Mouse (Mus musculus) CH12.LX (cell line): ENCODE data around the gene Gm9970. TPM values are rescaled to one million over a fixed set of nuclear protein-coding genes. Genes with fewer than 3 reads are reported as not detected.
A peak's percentile ranks its signal among the peaks of the same experiment; 100 is the strongest.

Source experiments
- DNase-seq: peaks from one replicate; pipeline ENCODE4 v3.0.0-alpha.2; 2013; ENCODE audit errors: extremely low read depth
- H3K27ac ChIP-seq: 2 replicates; pipeline ENCODE4 v1.5.1; 2012; ENCODE audit warnings: low read depth, mild to moderate bottlenecking, control low read depth, moderate library complexity; ENCODE audit not compliant: insufficient read depth
- H3K27me3 ChIP-seq: replicated peaks from 2 replicates; pipeline ENCODE3; 2012; ENCODE audit warnings: inconsistent platforms
- H3K36me3 ChIP-seq, 2 experiments: replicated peaks in 1 of 2; 2 replicates each; pipeline versions ENCODE3 to v1.6.1; 2012; ENCODE audit warnings: inconsistent platforms in 1 of 2, low read length in 1 of 2, mild to moderate bottlenecking in 1 of 2, mixed read lengths in 1 of 2, moderate library complexity in 1 of 2; ENCODE audit not compliant: control insufficient read depth in 1 of 2, insufficient read depth in 1 of 2
- H3K4me1 ChIP-seq, 2 experiments: 2 replicates each; pipeline ENCODE4 v1.6.1; 2012; ENCODE audit warnings: inconsistent platforms in 1 of 2, moderate library complexity in 1 of 2; ENCODE audit not compliant: insufficient read depth in 2 of 2, control insufficient read depth in 1 of 2
- H3K4me2 ChIP-seq: 2 replicates; pipeline ENCODE4 v1.6.1; 2012; ENCODE audit warnings: low read depth, mild to moderate bottlenecking, control low read depth; ENCODE audit not compliant: poor library complexity, insufficient read depth, severe bottlenecking
- H3K4me3 ChIP-seq, 3 experiments: fragments of 150-350 bp in 1 of 3; sonication (generic) in 1 of 3; replicated peaks in 1 of 3; 2 replicates each; pipeline versions ENCODE3 to v1.5.1; 2011 to 2012; ENCODE audit warnings: low read depth in 2 of 3, low read length in 2 of 3, mild to moderate bottlenecking in 2 of 3, moderate library complexity in 2 of 3, control low read depth in 1 of 3, improper control_type of control experiment in 1 of 3, inconsistent platforms in 1 of 3, mixed read lengths in 1 of 3; ENCODE audit not compliant: poor library complexity in 1 of 3
- H3K79me2 ChIP-seq: replicated peaks from 2 replicates; pipeline ENCODE4 v1.6.1; 2012; ENCODE audit warnings: mild to moderate bottlenecking, moderate library complexity; ENCODE audit not compliant: control insufficient read depth, poor library complexity, insufficient read depth, severe bottlenecking; ENCODE audit errors: extremely low read depth
- H3K9ac ChIP-seq: 2 replicates; pipeline ENCODE4 v1.6.1; 2012; ENCODE audit warnings: low read depth, mild to moderate bottlenecking, control low read depth, moderate library complexity; ENCODE audit not compliant: insufficient read depth
- H3K9me3 ChIP-seq: replicated peaks from 2 replicates; pipeline ENCODE3; 2012; ENCODE audit warnings: low read length, inconsistent platforms, mixed read lengths
- BHLHE40 ChIP-seq: IDR thresholded peaks from 2 replicates; pipeline ENCODE4 v1.6.1; 2011; ENCODE audit warnings: mild to moderate bottlenecking, low read depth, low read length, improper control_type of control experiment
- CHD1 ChIP-seq: IDR thresholded peaks from 2 replicates; pipeline ENCODE4 v1.6.1; 2012; ENCODE audit warnings: low read depth, low read length, improper control_type of control experiment, inconsistent platforms
- CTCF ChIP-seq, 2 experiments: IDR thresholded peaks in 1 of 2; conservative IDR thresholded peaks in 1 of 2; 2 replicates each; pipeline ENCODE4 v1.5.1; 2011 to 2012; ENCODE audit warnings: low read depth in 2 of 2, low read length in 2 of 2, improper control_type of control experiment in 1 of 2, inconsistent platforms in 1 of 2, mild to moderate bottlenecking in 1 of 2, moderate library complexity in 1 of 2
- E2F4 ChIP-seq: IDR thresholded peaks from 2 replicates; pipeline ENCODE4 v1.6.1; 2011; ENCODE audit warnings: low read depth, low read length, improper control_type of control experiment; ENCODE audit not compliant: insufficient replicate concordance
- ELF1 ChIP-seq: IDR thresholded peaks from 2 replicates; pipeline ENCODE4 v1.6.1; 2014; ENCODE audit warnings: low read depth, mild to moderate bottlenecking, inconsistent platforms, low read length, improper control_type of control experiment
- ETS1 ChIP-seq: conservative IDR thresholded peaks from 2 replicates; pipeline ENCODE4 v1.6.1; 2012; ENCODE audit warnings: low read depth, mild to moderate bottlenecking, inconsistent platforms, low read length, improper control_type of control experiment, moderate library complexity
- GABPA ChIP-seq: IDR thresholded peaks from 2 replicates; pipeline ENCODE4 v1.6.1; 2012; ENCODE audit warnings: low read depth, low read length, improper control_type of control experiment, inconsistent platforms; ENCODE audit not compliant: insufficient replicate concordance
- HCFC1 ChIP-seq: IDR thresholded peaks from 2 replicates; pipeline ENCODE4 v1.6.1; 2012; ENCODE audit warnings: low read depth, mild to moderate bottlenecking, inconsistent platforms, low read length, improper control_type of control experiment
- IRF4 ChIP-seq: IDR thresholded peaks from 2 replicates; pipeline ENCODE4 v1.6.1; 2014; ENCODE audit warnings: low read depth, mild to moderate bottlenecking, inconsistent platforms, low read length, improper control_type of control experiment
- JUN ChIP-seq: IDR thresholded peaks from 2 replicates; pipeline ENCODE4 v1.6.1; 2011; ENCODE audit warnings: low read depth, mild to moderate bottlenecking, low read length, improper control_type of control experiment, moderate library complexity; ENCODE audit not compliant: insufficient read depth
- JUND ChIP-seq: conservative IDR thresholded peaks from 2 replicates; pipeline ENCODE4 v1.6.1; 2011; ENCODE audit warnings: low read depth, low read length, improper control_type of control experiment
- KAT2A ChIP-seq: IDR thresholded peaks from 2 replicates; pipeline ENCODE4 v1.6.1; 2012; ENCODE audit warnings: low read length, improper control_type of control experiment, inconsistent platforms; ENCODE audit not compliant: insufficient replicate concordance
- MAFK ChIP-seq: IDR thresholded peaks from 2 replicates; pipeline ENCODE4 v1.6.1; 2011; ENCODE audit warnings: low read length, improper control_type of control experiment; ENCODE audit not compliant: insufficient replicate concordance
- MEF2A ChIP-seq: IDR thresholded peaks from 2 replicates; pipeline ENCODE4 v1.6.1; 2014; ENCODE audit warnings: low read depth, mild to moderate bottlenecking, inconsistent platforms, low read length, improper control_type of control experiment, borderline replicate concordance
- MXI1 ChIP-seq: IDR thresholded peaks from 2 replicates; pipeline ENCODE4 v1.6.1; 2011; ENCODE audit warnings: mild to moderate bottlenecking, low read depth, low read length, improper control_type of control experiment
- MYC ChIP-seq: IDR thresholded peaks from 2 replicates; pipeline ENCODE4 v1.6.1; 2011; ENCODE audit warnings: low read depth, mild to moderate bottlenecking, improper control_type of control experiment, low read length
- NRF1 ChIP-seq: IDR thresholded peaks from 2 replicates; pipeline ENCODE4 v1.6.1; 2014; ENCODE audit warnings: low read depth, mild to moderate bottlenecking, inconsistent platforms, low read length, improper control_type of control experiment, moderate library complexity
- POLR2AphosphoS2 ChIP-seq: IDR thresholded peaks from 2 replicates; pipeline ENCODE4 v1.6.1; 2011; ENCODE audit warnings: low read depth, low read length, improper control_type of control experiment
- RAD21 ChIP-seq: IDR thresholded peaks from 2 replicates; pipeline ENCODE4 v1.6.1; 2011; ENCODE audit warnings: low read depth, mild to moderate bottlenecking, low read length, improper control_type of control experiment, moderate library complexity
- SIN3A ChIP-seq: IDR thresholded peaks from 2 replicates; pipeline ENCODE4 v1.6.1; 2012; ENCODE audit warnings: low read length, improper control_type of control experiment, inconsistent platforms
- SMC3 ChIP-seq: IDR thresholded peaks from 2 replicates; pipeline ENCODE4 v1.6.1; 2011; ENCODE audit warnings: low read depth, low read length, improper control_type of control experiment
- TBP ChIP-seq: conservative IDR thresholded peaks from 2 replicates; pipeline ENCODE4 v1.6.1; 2011; ENCODE audit warnings: low read depth, low read length, improper control_type of control experiment
- TCF12 ChIP-seq: IDR thresholded peaks from 2 replicates; pipeline ENCODE4 v1.6.1; 2014; ENCODE audit warnings: low read depth, mild to moderate bottlenecking, inconsistent platforms, low read length, improper control_type of control experiment
- UBTF ChIP-seq: IDR thresholded peaks from 2 replicates; pipeline ENCODE4 v1.6.1; 2012; ENCODE audit warnings: low read depth, mild to moderate bottlenecking, inconsistent platforms, low read length, improper control_type of control experiment, moderate library complexity
- ZC3H11A ChIP-seq: IDR thresholded peaks from 2 replicates; pipeline ENCODE4 v1.6.1; 2012; ENCODE audit warnings: low read depth, mild to moderate bottlenecking, inconsistent platforms, low read length, improper control_type of control experiment
- ZKSCAN1 ChIP-seq: IDR thresholded peaks from 2 replicates; pipeline ENCODE4 v1.6.1; 2012; ENCODE audit warnings: low read depth, inconsistent platforms, low read length, improper control_type of control experiment, borderline replicate concordance
- dilution Hi-C: fragments of 300-500 bp; cut with MboI; formaldehyde crosslinking; loops from 2 replicates; pipeline ENCODE4 v1.14.3; 2020; ENCODE audit warnings: low sequenced_read_pairs; ENCODE audit not compliant: extremely low pct_unique_long_range_greater_than_20kb, extremely low pct_ligation_motif_present
- in situ Hi-C: fragments of 300-500 bp; cut with MboI; formaldehyde crosslinking; loops from 3 replicates; pipeline ENCODE4 v1.14.3; 2019; ENCODE audit warnings: low sequenced_read_pairs, low pct_ligation_motif_present, low pct_unique_long_range_greater_than_20kb, mixed read lengths
- polyA plus RNA-seq: library from polyadenylated mRNA; unstranded; fragments of >175 nt; gene quantifications from 2 replicates; pipeline ENCODE4 v1.2.1, GENCODE M21; 2012; ENCODE audit warnings: low read depth; ENCODE audit not compliant: insufficient read length
- total RNA-seq, 2 experiments: library from RNA; depleted of rRNA; stranded (reverse); fragments of 300-350 nt in 1 of 2; fragments of >200 nt in 1 of 2; gene quantifications; 2 replicates each; pipeline ENCODE4 v1.2.3; 2012 to 2014

Gene Gm9970
- total and polyA plus RNA-seq, 3 experiments, result not detected

- peaks cover 8 to 38% of the 10 kb centered on the region in 2 experiments for H3K4me1 ChIP-seq
- H3K4me3 ChIP-seq, result no peak overlapping the region
- peaks cover 32% of the 10 kb centered on the region for H3K79me2 ChIP-seq
- no peak for TF ChIP-seq ETS1
- TF ChIP-seq UBTF, result no peak
- TF ChIP-seq ZC3H11A, result no peak
- no peak for TF ChIP-seq GABPA
- TF ChIP-seq MYC, result no peak
- no peak for TF ChIP-seq POLR2AphosphoS2
- no peak for TF ChIP-seq E2F4
- no peak for TF ChIP-seq CTCF (conservative IDR thresholded peaks at IDR 0.05 in 1 of 2, IDR thresholded peaks at IDR 0.05 in 1 of 2; ENCODE audit: low read depth in 2 of 2, low read length in 2 of 2)
- TF ChIP-seq MAFK, result no peak
- no peak for TF ChIP-seq TBP
- TF ChIP-seq ELF1, result no peak
- no peak for TF ChIP-seq BHLHE40
- no peak for TF ChIP-seq MEF2A
- TF ChIP-seq RAD21, result no peak
- TF ChIP-seq MXI1, result no peak
- TF ChIP-seq HCFC1, result no peak
- no peak for TF ChIP-seq ZKSCAN1
- no peak for TF ChIP-seq JUN
- no peak for TF ChIP-seq IRF4
- H3K27me3 ChIP-seq, result no peaks in the 10 kb centered on the region
- in situ Hi-C loops, result no loop called here
- no peak overlapping the region for H3K4me2 ChIP-seq
- DNase-seq, result no peak
- no peaks in the 10 kb centered on the region for H3K9me3 ChIP-seq
- dilution Hi-C loops, result no loop called here
- no peak overlapping the region for H3K27ac ChIP-seq
- no peak overlapping the region for H3K9ac ChIP-seq
- H3K36me3 ChIP-seq, result peaks cover 62 to 72% of the 10 kb centered on the region in 2 experiments
Observed at GRCm38 (mm10) chr5:31195671-31196070, 45.4 kb downstream of the Gm9970 start.

DNA sequence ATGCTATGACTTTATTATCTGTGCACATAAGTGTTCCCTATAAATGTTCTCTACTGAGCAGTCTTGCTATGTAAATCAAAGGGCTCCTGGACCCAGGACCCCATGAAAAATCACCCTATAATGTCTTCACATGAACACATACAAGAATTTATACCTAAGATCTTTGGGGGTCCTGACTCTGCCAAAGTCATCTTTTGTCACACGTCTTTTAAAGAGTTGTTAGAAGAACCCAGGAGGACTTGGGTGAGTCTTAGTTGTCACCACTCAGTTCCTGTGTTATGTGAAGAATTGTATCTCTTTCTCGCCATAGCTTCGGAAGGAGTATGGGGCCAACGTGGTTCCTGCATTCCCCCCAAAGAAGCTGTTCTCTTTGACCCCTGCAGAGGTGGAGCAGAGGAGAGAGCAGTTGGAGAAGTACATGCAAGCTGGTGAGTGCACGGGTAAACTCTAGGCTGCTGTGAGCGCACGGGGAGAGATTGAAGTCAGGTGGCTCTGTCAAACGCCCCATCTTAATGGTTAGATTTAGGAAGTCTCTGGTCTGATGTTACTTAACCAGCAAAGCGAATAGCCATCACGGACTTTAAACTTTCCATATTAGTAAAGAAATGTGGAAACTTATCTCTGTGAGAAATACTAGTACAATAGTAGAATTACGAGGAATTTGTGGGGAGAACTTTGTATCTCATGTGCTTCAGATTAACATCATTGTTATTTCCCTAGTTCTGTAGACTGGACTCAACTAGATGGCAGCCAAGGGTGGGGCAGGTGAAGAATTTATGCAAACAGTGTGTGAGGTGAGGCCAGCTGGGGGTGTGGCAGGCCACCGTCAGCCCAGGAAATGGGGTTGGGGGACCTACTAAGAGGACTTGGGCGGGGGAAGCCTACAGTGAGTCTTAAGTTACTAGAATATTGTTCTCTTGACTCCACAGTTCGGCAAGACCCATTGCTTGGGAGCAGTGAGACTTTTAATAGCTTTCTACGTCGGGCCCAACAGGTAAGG is 46.2 kb downstream of the Gm9970 start:
- peak overlapping the region; percentile 89 for H3K9ac ChIP-seq
- dilution Hi-C loops, result no loop called here
- H3K4me2 ChIP-seq, result peak overlapping the region; percentile 84; the same call in 1 of the 2 replicates
- no peaks in the 10 kb centered on the region for H3K9me3 ChIP-seq
- H3K27me3 ChIP-seq, result no peaks in the 10 kb centered on the region
- H3K4me3 ChIP-seq, result peak overlapping the region; percentile 83 to 96 (median 88)
- no peak overlapping the region for H3K27ac ChIP-seq
- peaks cover 2 to 30% of the 10 kb centered on the region in 2 experiments; a peak in 3 of 4 replicates for H3K4me1 ChIP-seq
- TF ChIP-seq KAT2A (no peak), CTCF (conservative IDR thresholded peaks at IDR 0.05 in 1 of 2, IDR thresholded peaks at IDR 0.05 in 1 of 2; ENCODE audit: low read depth in 2 of 2, low read length in 2 of 2) (no peak), MXI1 (no peak), CHD1 (no peak), NRF1 (no peak), ZC3H11A (no peak), GABPA (no peak), SMC3 (no peak), TCF12 (no peak), POLR2AphosphoS2 (no peak), JUND (no peak), SIN3A (no peak)
- in situ Hi-C loops, result no loop called here
- DNase-seq, result no peak
- peaks cover 27% of the 10 kb centered on the region for H3K79me2 ChIP-seq
- H3K36me3 ChIP-seq, result peaks cover 62 to 72% of the 10 kb centered on the region in 2 experiments
